Mouse (Mus musculus): ENCODE data around the gene Alkbh3.

The Alkbh3 gene

GRCm38 (mm10) chr2:94010335-94011291 lies at the start of gene Alkbh3:
Gene Alkbh3 (minus strand): TSS chr2:94010807.
- DNase-seq (ENCODE audit: low spot score) = peak; percentile 90

- DNase-seq (ENCODE audit: low spot score) = peak; percentile 31
These were observed 48.9 kb upstream of the Alkbh3 start for GRCm38 (mm10) chr2:94059459-94059858.

GRCm38 (mm10) chr2:94054813-94055212 lies 44.2 kb upstream of the Alkbh3 start:
- peak; percentile 20 for DNase-seq (ENCODE audit: low spot score)

GRCm38 (mm10) chr2:94051952-94052351 lies 41.3 kb upstream of the Alkbh3 start:
- DNase-seq (ENCODE audit: low spot score) = no peak

- no peak for DNase-seq (ENCODE audit: low spot score)
These were observed 40.3 kb upstream of the Alkbh3 start for GRCm38 (mm10) chr2:94050901-94051300.

GRCm38 (mm10) chr2:94049471-94050176 lies 39.0 kb upstream of the Alkbh3 start:
- DNase-seq (ENCODE audit: low spot score) = no peak

DNA sequence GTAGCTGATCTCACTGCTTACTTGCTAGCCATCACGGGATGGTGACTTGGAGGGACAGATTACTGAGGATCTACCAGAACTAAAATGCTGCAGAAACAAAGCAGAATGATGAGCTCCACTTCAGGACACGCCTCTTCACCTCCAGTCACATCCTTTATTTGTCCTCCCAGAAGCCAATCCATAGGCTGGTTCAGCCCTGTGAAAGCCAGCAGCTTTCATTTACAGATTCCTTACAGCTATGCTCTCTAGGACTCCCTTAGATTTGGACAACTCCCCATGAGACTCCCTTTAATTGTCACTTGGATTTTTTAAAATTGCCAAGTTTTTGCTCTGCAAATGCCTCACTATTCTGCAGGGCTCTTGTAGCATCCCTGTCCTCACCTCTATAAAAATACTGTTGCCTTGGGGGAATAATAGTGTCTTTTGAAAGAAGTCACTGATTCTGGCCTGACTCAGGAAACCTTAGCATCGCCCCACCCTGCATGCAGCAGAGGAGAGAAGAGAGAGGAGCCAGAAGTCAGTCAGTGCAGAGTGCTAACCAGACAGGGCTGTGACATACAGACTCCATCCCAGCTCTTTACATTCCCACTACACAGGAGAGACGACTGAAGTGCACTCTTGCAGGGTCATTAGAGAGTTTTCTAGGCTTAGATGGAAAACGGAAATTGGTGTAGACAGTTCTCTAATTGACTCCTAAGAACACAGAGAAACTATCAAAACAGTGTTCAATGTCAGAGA lies 38.3 kb upstream of the Alkbh3 start:
- no peak for DNase-seq (ENCODE audit: low spot score)

GRCm38 (mm10) chr2:94048271-94048670 lies 37.7 kb upstream of the Alkbh3 start:
- no peak for DNase-seq (ENCODE audit: low spot score)

DNA sequence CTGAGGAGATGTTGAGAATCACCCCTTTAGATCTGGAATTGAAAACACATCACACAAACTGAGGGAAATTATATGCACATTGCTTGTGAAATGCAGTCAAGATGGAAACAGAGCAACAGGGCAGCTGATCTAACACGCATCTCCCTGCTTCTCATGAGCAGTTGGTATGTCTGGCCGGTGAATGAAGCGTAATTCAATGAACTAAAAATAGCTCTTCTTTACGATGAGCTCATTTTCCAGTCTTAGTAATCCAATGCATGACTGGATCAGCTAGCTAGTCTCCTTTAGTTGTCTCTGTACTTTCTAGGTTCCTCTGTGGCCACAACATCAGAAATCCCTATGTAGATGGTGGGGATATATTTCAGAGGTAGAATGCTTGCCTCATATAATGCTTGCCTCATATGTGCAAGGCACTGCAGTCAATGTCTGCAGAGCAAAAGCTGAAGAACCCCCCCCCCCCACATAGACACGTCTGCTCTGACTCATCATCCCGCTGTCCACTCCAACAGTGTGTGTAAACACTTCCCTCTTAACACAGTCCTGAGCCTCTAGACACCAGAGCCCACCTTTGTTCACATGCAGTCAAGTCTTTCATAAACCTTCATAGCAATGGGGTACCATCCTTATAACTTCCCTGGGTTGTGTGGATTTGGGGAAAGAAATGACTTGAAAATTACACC lies 34.9 kb upstream of the Alkbh3 start:
- DNase-seq (ENCODE audit: low spot score) = no peak

DNA sequence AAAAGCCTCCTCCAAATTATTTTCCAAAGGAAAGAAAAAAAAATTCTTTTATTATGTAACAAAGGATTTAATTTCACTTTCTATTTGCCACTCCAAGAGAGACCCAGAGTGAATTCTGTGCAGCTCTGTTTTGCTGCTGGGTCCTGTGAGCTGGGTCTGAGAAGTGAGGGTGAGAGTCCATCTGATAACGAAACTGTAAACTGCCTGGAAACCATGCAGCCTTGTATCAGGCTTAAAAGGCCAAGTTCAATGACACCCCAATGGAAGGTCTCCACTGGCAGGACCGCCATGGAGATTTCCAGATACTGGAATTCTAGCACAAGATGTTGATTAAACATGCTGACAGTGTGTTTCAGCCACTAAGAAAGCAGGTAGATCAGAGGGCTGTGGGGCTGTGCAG lies 33.6 kb upstream of the Alkbh3 start:
- no peak for DNase-seq (ENCODE audit: low spot score)

DNA sequence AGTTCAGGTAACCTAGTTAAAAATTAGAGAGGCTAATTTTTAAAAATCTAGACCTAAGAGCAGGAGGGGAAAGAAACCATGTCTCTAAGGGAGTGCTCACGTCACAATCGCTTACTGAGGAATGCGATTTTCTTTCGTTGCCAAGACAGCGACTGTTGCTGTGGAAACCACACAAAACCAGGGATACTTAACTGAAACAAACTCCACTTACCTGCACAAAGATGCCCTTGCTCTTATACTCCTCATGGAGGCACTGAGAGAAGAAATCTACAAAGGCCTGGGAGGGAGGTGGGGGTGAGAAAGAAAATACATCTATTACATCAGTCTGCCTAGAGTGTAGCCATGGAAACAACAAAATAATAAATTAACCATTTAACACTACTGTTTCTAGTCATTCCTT lies 33.1 kb upstream of the Alkbh3 start:
- no peak for DNase-seq (ENCODE audit: low spot score)

DNA sequence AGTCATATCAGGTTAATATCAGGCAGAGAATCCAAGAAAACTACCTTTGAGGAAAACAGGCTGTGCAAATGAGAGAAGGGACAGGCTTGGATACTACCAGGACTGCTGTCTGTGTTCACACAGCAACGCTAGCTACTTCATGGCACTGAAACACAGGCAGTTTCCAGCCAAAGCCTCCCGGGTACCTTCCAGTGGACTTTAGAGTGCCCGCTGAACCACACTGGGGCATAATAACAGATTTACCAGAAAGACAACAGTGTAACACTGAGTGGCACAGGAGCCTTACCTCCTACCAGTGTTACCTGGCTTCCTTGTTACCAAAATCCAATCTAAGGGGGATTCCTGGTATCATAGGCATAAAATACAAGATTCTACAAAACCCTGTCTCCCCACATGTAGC lies 31.9 kb upstream of the Alkbh3 start:
- no peak for DNase-seq (ENCODE audit: low spot score)

DNA sequence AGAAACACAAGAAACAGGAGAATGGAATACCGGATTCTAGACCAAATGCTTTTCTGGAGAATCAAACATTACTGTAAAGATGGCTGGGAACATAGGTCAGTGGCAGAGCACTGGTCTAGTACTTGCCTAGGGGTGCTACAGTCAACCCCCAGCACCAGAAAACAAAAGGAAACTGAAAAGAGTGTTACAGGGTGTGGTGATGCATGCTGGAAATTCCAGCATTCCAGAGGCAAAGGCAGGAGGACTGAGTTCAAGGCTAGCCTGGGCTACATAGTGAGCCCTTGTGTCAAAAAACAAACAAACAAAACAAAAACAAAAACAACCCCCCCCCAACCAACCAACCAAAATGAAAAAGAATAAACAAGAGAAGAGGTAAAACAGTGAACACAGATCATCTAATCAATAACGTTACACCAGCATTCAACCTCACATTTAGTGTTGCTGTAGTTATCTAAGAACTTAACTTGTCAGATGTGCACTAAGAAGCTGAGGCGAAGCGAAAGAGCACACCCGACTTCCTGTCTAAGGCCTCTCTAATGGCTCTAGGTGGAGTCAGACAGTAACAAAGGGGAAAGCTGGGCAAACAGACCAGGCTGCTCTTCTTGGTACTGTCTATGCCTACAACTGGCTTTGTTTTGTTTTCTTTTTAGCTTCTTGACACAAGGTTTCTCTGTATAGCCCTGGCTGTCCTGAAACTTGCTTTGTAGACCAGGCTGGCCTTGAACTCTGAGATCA lies 30.0 kb upstream of the Alkbh3 start:
- no peak for DNase-seq (ENCODE audit: low spot score)

- peak; percentile 48 for DNase-seq (ENCODE audit: low spot score)
These were observed 25.1 kb upstream of the Alkbh3 start for GRCm38 (mm10) chr2:94035428-94036331.

- DNase-seq (ENCODE audit: low spot score) = no peak
These were observed 20.0 kb upstream of the Alkbh3 start for GRCm38 (mm10) chr2:94030602-94031001.

DNA sequence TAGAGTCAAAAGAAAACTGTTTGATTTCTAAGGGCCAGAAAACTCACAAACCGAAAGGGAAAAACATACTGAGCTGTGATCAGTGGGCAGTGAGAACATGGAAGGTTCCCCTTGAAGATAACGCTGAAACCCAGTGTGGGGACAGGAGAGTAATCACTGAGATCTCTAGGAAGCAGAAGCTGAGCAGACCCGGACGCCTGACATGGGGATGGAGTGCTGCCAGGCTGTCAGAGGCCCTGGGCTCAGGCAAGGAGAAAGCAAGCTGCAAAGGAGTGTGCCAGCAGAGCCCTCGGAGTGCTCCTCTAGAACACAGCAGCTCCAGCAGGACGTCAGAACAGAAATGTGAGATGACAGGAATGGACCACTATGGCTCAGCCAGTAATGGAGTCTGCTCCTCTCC lies 14.0 kb upstream of the Alkbh3 start:
- DNase-seq (ENCODE audit: low spot score) = no peak

GRCm38 (mm10) chr2:94002331-94002730 lies 8.3 kb downstream of the Alkbh3 start:
- peak; percentile 87 for DNase-seq (ENCODE audit: low spot score)

- no peak for DNase-seq (ENCODE audit: low spot score)
These were observed 8.7 kb downstream of the Alkbh3 start for GRCm38 (mm10) chr2:94001918-94002317.

DNA sequence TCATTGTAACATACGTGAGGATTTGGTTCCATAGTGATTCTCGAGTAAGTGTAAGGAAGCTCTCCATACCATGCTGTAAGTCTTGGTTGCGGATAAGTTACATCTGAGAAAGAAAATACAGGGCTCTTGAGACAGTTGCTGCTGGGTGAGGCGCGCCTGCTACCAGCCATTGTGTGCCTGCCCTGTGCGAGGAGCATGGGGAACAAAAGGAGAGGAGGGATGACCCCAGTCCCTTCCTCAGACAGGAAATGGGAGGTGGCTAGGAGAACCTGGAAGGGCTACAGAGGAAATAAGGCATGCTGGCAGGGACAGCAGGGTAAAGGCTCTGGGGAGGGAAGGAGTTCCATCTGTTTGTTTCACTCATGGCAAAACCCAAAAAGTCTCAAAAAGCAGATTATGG lies 9.2 kb downstream of the Alkbh3 start:
- DNase-seq (ENCODE audit: low spot score) = no peak

GRCm38 (mm10) chr2:93996254-93996653 lies 14.4 kb downstream of the Alkbh3 start, which contains the start of gene Gm27027:
Gene Gm27027 (minus strand): TSS chr2:93996354.
- DNase-seq (ENCODE audit: low spot score) = no peak
